Mouse (Mus musculus): ENCODE measurements at regions not wholly inside any gene's neighbourhood (a gene's known extent, or its start where the extent isn't known, plus 50 kb on each side); places are given as distances from the start of the nearest gene placed in this dataset.
A peak's percentile ranks its signal among the peaks of the same experiment; 100 is the strongest.

DNA sequence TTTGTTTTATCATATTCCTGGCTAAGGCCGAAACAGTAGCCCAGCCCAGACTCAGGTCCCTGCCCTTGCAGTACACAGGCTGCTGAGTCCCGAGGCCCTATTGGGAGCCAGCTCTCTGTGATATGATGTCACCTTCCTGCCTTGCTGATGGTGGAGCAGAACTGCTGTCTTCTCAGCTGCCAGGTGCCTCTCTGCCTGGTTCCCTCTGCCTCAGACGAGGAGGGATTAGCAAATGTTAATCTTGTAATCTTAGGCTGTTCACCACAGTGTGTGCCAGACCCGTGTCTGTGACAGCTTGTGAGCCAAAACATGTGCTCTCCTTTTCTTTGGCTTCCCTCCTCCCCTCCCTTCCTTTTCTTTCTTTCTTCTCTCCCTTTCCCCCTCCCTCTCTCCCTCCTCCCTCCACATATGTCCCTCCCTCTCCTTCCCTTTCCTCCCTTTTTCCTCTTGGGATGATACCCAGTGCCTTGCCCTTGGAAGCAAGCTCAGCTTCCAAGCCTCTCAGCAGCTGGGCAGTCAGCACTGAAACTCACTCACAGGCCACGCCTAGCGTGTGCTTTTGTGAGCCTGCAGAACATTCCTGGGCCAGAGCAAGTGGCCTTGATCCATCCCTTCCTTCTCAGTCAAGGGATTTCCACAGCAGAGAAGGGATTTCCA is 126.6 kb upstream of the Eef2kmt start:
- DNase-seq (ENCODE audit: low read depth, low spot score), result peak; percentile 25

GRCm38 (mm10) chr16:5380626-5381025 is 124.8 kb upstream of the Eef2kmt start:
- no peak for DNase-seq (ENCODE audit: low read depth, low spot score)

DNA sequence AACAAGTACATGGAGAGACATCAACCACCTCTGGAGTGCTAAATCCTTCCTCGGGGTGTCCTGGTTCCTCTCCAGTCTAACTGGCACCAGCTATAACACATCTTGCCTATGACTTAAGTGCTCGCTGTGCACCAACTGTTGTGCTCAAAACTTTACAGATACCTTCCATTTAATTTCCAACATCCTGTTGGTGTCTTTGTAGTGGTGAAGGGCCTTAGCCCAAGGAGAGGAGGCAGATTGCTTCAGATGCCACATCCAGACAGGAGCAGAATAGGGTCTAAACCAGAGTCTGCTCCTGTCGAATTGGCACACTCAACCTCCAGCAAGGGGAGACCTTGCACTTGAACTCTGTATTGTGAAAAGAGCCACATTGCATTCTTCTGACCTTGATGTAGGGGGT is 121.2 kb upstream of the Eef2kmt start:
- no peak for DNase-seq (ENCODE audit: low read depth, low spot score)

- DNase-seq (ENCODE audit: low read depth, low spot score), result no peak
Observed at GRCm38 (mm10) chr16:5374818-5375605, 119.2 kb upstream of the Eef2kmt start.

DNA sequence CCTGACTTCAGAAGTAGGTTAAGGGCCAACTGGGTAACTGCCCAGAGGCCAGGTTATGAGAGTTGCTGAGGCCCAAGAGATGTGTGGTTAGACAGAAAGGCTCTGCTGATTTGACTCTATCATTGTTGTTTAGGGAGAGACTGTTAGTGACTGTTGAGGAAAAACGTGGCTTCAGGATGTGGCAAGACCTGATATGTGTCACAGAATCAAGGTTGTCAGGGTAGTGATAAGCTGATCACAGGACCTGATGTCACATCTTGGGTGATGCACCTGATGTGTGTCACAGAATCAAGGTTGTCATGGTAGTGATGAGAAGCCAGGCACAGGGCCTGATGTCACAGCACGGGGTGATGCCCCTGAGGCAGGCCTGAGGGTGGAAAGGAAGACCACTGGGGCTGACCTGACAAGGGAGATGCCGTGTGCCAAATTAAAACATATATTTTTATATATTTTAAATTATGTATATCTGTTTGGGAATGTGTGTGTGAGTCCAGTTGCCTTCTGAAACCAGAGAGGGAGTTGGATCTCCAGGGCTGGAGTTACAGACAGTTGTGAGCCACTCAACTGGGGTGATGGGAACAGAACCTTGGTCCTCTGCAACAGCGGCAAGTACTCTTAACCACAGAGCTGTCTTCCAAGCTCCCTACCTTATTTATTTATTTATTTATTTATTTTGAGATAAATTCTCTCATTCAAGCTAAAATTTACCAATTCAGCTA is 115.6 kb upstream of the Eef2kmt start:
- no peak for DNase-seq (ENCODE audit: low read depth, low spot score)

GRCm38 (mm10) chr16:5370496-5370895 is 114.7 kb upstream of the Eef2kmt start:
- no peak for DNase-seq (ENCODE audit: low read depth, low spot score)

- no peak for DNase-seq (ENCODE audit: low read depth, low spot score)
Observed at GRCm38 (mm10) chr16:5368897-5369558, 113.2 kb upstream of the Eef2kmt start.

DNA sequence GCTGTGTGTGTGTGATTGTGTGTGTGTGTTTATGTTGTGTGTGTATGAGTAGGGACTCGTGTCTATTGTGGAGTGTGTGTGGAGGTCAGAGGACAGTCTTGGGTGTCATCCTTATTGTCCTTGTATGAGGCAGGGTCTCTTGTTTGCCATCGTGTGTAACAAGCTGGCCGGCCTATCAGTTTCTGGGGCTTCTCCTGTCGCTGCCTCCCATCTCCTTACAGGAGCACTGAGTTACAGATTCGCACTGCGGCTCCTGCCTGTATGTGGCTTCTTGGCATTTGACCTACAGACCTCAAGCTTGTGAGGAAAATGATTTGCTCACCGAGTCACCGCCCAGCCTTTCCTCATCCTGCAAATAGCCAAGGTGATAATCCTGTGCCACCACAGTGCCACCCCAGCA is 112.6 kb upstream of the Eef2kmt start:
- DNase-seq (ENCODE audit: low read depth, low spot score), result no peak

GRCm38 (mm10) chr16:5367581-5368119 is 111.9 kb upstream of the Eef2kmt start:
- DNase-seq (ENCODE audit: low read depth, low spot score), result no peak

GRCm38 (mm10) chr16:5366021-5366420 is 110.2 kb upstream of the Eef2kmt start:
- no peak for DNase-seq (ENCODE audit: low read depth, low spot score)

GRCm38 (mm10) chr16:5363007-5363570 is 107.3 kb upstream of the Eef2kmt start:
- no peak for DNase-seq (ENCODE audit: low read depth, low spot score)

- no peak for DNase-seq (ENCODE audit: low read depth, low spot score)
Observed at GRCm38 (mm10) chr16:5359193-5359592, 103.4 kb upstream of the Eef2kmt start.

DNA sequence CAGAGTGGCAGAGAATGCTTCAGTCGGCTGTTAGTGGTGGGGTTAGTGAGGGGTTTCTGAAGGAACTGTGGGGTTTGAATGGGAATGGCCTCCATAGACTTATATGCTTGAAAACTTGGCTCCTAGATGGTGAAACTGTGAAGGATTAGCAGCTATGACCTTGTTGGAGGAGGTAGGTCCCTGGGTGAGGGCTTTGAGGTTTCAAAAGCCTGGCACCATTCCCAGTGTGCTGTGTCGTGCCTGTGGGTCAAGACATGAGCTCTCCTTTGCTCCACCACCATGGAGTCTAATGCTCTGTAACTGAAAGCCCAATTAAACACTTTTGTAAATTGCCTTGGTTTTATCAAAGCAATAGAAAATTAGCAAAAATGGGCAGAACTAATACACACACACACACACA is 98.1 kb upstream of the Eef2kmt start:
- DNase-seq (ENCODE audit: low read depth, low spot score), result no peak

GRCm38 (mm10) chr16:5351890-5352571 is 96.2 kb upstream of the Eef2kmt start:
- peak; percentile 6 for DNase-seq (ENCODE audit: low read depth, low spot score)

DNA sequence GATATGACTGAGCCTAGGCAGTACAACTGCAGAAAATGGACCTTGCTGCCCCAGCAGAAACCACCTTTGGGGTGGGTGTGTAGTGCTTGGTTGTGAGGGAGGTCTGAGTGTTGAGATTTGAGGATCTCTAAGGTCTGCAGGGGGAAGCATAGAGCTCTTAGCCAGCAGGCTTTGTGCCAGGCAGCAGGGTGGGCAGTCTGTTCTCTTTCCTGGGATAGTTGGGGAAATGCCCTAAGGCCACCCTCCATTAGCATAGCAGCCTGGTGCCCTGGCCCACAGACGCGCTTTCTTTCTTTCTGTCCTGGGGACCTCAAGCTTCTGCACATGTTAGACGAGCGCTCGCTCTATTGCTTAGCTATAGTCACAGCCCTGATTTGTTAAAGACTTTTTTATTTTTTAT is 91.4 kb upstream of the Eef2kmt start:
- no peak for DNase-seq (ENCODE audit: low read depth, low spot score)

DNA sequence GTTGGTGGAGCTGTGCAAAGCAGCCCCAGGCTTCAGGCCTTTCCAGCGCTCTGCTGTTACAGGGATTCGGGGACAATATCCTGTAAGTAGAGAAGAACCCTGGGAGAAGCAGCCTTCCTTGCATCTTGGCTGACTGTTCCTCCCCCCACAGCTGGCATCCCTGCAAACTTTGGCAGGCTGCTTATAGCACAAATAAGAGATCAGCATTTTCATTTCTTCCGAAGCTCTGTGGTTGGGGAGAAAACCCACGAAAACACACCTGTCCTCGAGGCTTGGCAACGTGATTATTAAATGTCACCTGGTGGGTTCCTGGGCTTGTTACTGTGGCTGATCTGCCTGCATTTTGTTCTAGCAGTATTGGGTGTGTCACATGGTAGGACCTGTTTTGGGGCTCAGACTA is 86.5 kb upstream of the Eef2kmt start:
- DNase-seq (ENCODE audit: low read depth, low spot score), result no peak

DNA sequence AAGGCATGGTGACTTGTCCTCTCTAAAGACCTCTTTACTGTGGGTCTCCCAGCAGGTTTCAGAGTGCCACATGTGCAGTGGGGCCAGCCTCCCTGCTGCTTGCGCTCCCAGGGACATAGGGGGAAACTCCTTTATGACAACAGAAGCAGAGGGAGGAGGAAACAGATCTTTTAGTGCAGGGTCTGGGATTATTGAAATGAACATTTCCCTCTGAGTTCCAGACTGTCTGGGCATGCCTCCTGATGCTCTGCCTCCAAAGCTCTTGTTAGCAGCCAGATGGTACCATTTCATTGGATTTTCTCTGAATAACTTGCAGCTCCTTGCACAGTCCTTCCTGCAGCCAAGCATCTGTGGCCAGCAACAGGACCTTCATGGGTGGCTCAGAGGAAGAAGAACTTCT is 60.5 kb upstream of the Eef2kmt start:
- no peak for DNase-seq (ENCODE audit: low read depth, low spot score)

DNA sequence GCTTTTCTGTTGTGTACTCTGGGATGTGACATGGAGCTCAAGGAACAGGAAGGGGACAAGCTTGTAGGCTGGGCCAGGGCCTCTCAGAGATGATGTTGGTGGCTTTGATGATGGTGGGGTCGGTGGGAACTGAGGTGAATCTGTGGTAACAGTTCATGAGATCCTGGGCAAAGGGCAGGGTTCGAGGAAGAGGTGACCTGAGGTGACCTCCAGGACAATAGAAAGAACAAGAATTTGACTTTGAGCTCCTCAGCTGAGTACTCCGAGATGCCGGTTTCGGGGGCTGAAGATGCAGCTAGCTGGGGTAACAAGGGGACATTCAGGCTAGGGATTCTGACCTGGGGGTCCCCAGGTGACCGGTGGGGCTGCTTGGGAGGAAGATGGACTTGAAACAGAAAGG is 57.5 kb upstream of the Eef2kmt start:
- no peak for DNase-seq (ENCODE audit: low read depth, low spot score)

- no peak for DNase-seq (ENCODE audit: low read depth, low spot score)
Observed at GRCm38 (mm10) chr16:5311456-5311855, 55.7 kb upstream of the Eef2kmt start.

GRCm38 (mm10) chr16:5310736-5311135 is 55.0 kb upstream of the Eef2kmt start:
- no peak for DNase-seq (ENCODE audit: low read depth, low spot score)

- DNase-seq (ENCODE audit: low read depth, low spot score), result no peak
Observed at GRCm38 (mm10) chr16:5307761-5308160, 52.0 kb upstream of the Eef2kmt start.
